Mouse (Mus musculus): ENCODE results near the gene Flnb.

The Flnb gene

GRCm38 (mm10) chr14:7944349-7945039 lies 126.7 kb downstream of the Flnb start:
- DNase-seq (ENCODE audit: low spot score in 2 of 2): peak in 1 of 2 experiments; percentile 35

GRCm38 (mm10) chr14:7945261-7945660 lies 127.5 kb downstream of the Flnb start:
- no peak for DNase-seq (ENCODE audit: low spot score in 2 of 2)

- no peak for DNase-seq (ENCODE audit: low spot score in 2 of 2)
Measured at GRCm38 (mm10) chr14:7951234-7951633, 133.5 kb downstream of the Flnb start.

DNA sequence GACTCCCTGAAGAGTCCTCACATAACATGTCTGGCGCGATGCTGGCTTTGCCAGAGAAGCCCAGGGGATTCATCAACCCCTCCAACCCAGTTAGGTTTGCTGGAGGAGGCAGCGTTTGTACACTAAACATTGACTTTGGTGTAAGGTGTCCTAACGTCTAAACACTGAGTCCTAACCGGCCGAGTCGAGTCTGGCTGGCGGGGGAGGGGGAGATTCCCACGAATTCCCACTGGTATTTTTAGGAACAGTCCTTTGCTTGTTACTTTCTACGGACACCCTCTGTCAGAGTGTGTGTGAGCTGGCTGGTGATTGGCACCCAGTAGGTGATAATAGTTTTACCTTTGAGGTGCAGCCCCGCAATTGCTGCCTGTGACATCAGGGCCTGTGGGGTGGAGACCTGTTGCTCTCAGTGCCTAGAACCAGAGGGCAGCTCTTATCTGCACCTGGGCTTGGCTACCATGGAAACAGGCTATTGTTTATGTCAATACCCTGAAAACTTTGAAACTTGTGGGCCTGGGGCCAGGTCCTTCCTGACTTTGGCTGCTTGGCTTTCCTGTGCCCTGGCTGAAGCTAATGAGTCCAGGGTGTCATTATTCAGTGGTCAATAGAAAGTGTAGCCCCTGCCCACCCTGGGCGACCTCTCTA lies 135.0 kb downstream of the Flnb start:
- no peak for DNase-seq (ENCODE audit: low spot score in 2 of 2)

DNA sequence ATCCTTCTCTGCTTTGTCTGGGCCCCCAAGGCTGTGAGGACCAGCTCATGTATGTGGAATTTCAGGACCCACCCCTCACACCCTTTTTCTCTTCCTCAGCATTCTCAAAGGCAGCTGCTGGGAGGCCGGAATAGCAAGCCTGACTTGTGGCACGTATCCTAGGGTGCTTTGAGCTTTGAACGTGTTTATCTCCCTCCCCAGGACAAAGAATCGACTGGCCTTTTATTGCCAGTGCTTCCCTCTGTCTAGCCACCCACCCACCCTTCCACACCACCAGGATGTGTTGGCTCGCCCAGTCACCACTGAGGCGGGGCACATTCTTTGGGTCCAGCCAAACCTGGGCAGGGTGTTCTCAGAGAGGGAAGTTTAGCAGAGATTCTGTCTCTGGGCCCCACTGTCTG lies 136.3 kb downstream of the Flnb start:
- no peak for DNase-seq (ENCODE audit: low spot score in 2 of 2)

DNA sequence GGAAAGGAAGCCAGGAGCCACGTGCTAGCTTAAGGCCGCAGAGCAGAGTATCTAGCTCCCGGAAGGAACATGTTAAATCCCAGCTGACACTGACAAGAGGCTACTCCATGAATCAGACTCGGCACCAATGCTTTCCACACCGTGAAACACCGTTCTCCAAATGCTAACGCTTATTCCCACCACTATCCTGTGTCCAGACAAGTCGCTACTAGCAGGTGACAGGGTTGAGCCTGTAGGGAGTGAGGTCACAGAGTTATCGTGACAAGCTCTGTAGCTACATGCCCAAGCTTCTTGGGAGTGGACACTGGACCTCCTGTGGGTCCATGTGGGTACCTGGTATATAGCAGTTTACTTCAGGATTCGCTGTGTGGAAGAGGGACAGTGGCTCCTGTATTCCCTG lies 138.7 kb downstream of the Flnb start:
- DNase-seq (ENCODE audit: low spot score in 2 of 2): no peak

- DNase-seq (ENCODE audit: low spot score in 2 of 2): no peak
Measured at GRCm38 (mm10) chr14:7957049-7957448, 139.3 kb downstream of the Flnb start, which contains the start of gene Gm45521. Gene Gm45521, plus strand, starts transcription at chr14:7957288.

GRCm38 (mm10) chr14:7960616-7961015 lies 142.9 kb downstream of the Flnb start:
- no peak for DNase-seq (ENCODE audit: low spot score in 2 of 2)

GRCm38 (mm10) chr14:7961714-7962113 lies 144.0 kb downstream of the Flnb start:
- no peak for DNase-seq (ENCODE audit: low spot score in 2 of 2)

DNA sequence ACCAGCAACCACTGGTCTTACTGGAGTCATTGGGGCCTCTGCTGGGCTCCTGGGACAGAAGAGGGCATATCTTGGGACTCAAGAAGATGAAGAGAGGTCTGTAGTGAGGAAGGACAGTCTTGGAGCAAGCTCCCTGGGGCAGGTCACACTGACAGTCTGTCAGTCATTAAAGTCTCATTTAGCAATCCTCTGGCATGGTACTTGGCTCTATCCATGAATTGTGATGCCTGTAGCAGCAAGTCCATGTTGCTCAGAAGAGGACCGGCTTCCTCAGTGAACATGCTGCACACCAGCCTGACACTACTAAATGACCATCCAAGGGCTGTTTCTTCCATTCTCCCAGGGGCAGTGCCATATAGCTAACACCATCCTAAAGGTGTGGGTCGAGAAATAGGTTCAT lies 144.9 kb downstream of the Flnb start:
- DNase-seq (ENCODE audit: low spot score in 2 of 2): no peak

GRCm38 (mm10) chr14:7963160-7963559 lies 145.4 kb downstream of the Flnb start:
- DNase-seq (ENCODE audit: low spot score in 2 of 2): no peak

- peak; percentile 26 to 65 for DNase-seq (ENCODE audit: low spot score in 2 of 2)
Measured at GRCm38 (mm10) chr14:7964219-7964889, 146.6 kb downstream of the Flnb start.

GRCm38 (mm10) chr14:7971889-7972493 lies 154.2 kb downstream of the Flnb start:
- no peak for DNase-seq (ENCODE audit: low spot score in 2 of 2)

DNA sequence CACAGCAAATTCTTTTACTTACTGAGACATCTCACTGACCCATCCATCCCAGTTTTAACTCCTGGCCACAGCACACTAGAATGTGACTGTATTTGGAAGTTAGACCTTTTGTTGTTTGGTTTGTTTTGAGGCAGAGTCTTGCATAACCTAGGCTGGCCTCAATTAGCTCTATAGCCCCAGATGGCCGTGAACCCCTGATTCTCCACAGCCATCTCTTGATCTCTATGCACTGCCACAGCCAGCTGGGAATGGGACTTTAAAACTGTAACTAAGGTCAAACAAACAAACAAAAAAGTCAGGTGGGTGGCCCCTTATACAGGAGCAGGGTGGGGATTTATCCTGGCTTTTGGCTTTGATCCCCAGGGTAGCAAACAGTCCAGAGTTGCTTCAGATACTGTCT lies 156.9 kb downstream of the Flnb start:
- no peak for DNase-seq (ENCODE audit: low spot score in 2 of 2)

DNA sequence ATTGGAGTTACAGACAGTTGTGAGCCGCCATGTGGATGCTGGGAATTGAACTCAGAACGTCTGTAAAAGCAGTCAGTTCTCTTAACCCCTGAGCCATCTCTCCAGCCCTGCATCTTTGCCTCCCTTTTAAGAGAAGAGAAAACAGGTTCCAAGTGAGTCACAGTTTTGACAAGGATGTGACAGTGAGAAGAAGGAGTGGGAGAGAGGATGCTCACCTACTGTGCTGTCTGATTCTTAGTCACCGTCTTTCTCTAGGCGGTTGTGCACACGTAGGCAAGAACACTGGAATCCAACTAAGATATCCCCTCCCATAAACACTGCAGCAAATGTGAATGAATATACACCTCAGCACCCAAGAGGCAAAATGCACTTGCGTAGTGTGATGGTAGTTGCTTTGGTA lies 157.4 kb downstream of the Flnb start:
- DNase-seq (ENCODE audit: low spot score in 2 of 2): no peak

GRCm38 (mm10) chr14:7977471-7977870 lies 159.7 kb downstream of the Flnb start:
- DNase-seq (ENCODE audit: low spot score in 2 of 2): no peak

- no peak for DNase-seq (ENCODE audit: low spot score in 2 of 2)
Measured at GRCm38 (mm10) chr14:7978183-7978582, 160.4 kb downstream of the Flnb start.

GRCm38 (mm10) chr14:7981226-7981625 lies 163.5 kb downstream of the Flnb start:
- no peak for DNase-seq (ENCODE audit: low spot score in 2 of 2)

- DNase-seq (ENCODE audit: low spot score in 2 of 2): no peak
Measured at GRCm38 (mm10) chr14:7986913-7987312, 169.2 kb downstream of the Flnb start.

DNA sequence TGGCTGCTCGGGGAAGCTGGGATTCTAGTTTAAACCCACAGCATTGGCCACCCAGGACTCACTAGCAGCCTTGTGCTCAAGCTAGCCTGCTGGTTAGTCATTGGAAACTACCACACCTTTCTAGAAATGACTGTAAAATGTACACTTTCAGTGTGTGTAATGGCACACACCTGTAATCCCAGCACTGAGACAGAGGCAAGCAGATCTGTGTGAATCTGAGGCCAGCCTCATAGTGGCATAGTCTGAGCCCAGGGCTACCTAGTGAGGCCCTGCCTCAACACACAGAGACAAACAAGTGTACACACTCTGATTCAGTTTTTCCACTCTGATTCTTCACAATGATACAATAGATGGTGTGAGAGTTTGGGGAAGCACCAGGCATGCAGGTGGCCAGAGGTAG lies 171.6 kb downstream of the Flnb start:
- no peak for DNase-seq (ENCODE audit: low spot score in 2 of 2)

- no peak for DNase-seq (ENCODE audit: low spot score in 2 of 2)
Measured at GRCm38 (mm10) chr14:7989961-7990360, 172.2 kb downstream of the Flnb start.

DNA sequence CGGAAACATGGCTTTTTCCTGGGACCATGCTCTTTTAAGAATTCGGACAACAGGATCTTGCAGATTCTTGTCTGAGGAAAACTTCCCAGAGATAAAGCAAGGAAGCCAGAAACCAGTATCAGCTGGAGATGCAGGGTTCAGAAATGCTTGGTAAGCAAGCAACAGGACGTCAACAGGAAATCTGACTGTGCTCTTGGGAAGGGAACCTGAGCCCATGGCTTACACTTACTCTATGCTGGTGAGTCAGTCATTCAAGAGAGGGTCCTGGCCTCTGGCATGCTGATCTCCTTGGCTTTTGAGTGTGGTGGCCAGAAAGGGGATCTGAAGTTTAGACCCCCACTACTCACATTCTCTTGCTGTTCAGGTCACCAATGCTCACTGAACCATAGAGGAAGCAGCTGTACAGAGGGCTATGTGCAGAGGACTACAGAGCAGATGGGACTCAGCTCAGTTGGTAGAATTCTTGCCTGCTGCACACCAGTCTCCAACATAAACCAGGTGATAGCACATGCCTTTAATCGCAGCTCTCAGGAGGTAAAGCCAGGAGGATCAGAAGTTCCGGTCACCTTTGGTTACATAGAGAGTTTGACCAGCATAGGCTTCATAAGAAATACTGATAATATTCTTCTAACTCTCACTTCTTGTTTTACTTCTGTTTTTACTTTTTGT lies 173.5 kb downstream of the Flnb start:
- peak in 1 of 2 experiments; percentile 24 for DNase-seq (ENCODE audit: low spot score in 2 of 2)
